8 mouse cellular contexts compared by ENCODE assay signal in genomic region chr2:104849991-104850359, GRCm38 (mm10). TPM values are rescaled to one million over a fixed set of nuclear protein-coding genes. Genes with fewer than 3 reads are reported as not detected.
DNase-seq lines count a peak whose midpoint lies in the region; ATAC-seq and TF ChIP-seq lines count a peak whose summit lies in the region.

No protein-coding gene starts in this region.

- intact Hi-C loops in gastrocnemius, adult 2 months (cut with DNase I): no loop called here

- H3K36me3 ChIP-seq in liver, embryonic 15.5 days (replicated peaks): no peaks in the 10 kb centered on the region

- no peak for DNase-seq in gastrocnemius, adult 2 months
- no peak for DNase-seq in gastrocnemius, postnatal 10 days
- DNase-seq in thymus, postnatal 0 days (ENCODE audit: low spot score): peak; percentile 4
- no peak for DNase-seq in thymus, postnatal 4 days
- DNase-seq in adrenal gland, adult 18-20 months (ENCODE audit: low spot score in 2 of 2): no peak
- no peak for DNase-seq in frontal cortex, postnatal 25 days (ENCODE audit: low spot score in 2 of 2)

- no peaks in the 10 kb centered on the region for H3K9me3 ChIP-seq in liver, embryonic 15.5 days (replicated peaks)

- TF ChIP-seq CTCF in gastrocnemius, adult 2 months (IDR thresholded peaks at IDR 0.05): no peak

- H3K4me2 ChIP-seq in liver, embryonic 15.5 days: peak overlapping the region; percentile 75

- WGBS in liver, embryonic 15.5 days (ENCODE audit: insufficient replicate concordance): 49% methylated on average over 3 of the region's 3 CpGs

- peaks cover 5% of the 10 kb centered on the region; the same call in 1 of the 2 replicates for H3K4me1 ChIP-seq in liver, embryonic 15.5 days (replicated peaks)

- H3K4me3 ChIP-seq in gastrocnemius, adult 2 months: peak overlapping the region; percentile 68
- H3K4me3 ChIP-seq in liver, embryonic 15.5 days (replicated peaks): peak overlapping the region; percentile 53

- peaks cover 40% of the 10 kb centered on the region for H3K27me3 ChIP-seq in liver, embryonic 15.5 days

- H3K9ac ChIP-seq in liver, embryonic 15.5 days: no peak overlapping the region

- ATAC-seq in liver, embryonic 15.5 days (ENCODE audit: insufficient read depth): no peak
- ATAC-seq in granulocyte monocyte progenitor cell, adult 5-6 weeks (replicated peaks; ENCODE audit: poor library complexity, severe bottlenecking): no peak

- H3K27ac ChIP-seq in gastrocnemius, adult 2 months: peak overlapping the region; percentile 35; the same call in 1 of the 2 replicates
- no peak overlapping the region for H3K27ac ChIP-seq in liver, embryonic 15.5 days (replicated peaks)

RNA-seq across cellular contexts. Expression of gene Prrg4, which starts 0.3 kb away (rescaled TPM):
- total RNA-seq in gastrocnemius, adult 2 months (2021): under 1 TPM; 0.20 to 0.23 TPM
- total RNA-seq in gastrocnemius, postnatal 10 days (2021): 1 to 10 TPM in 1 of 2 experiments, under 1 TPM in 1; 0.77 to 1.1 TPM
- 2.3 and 2.6 TPM in 2 replicates for polyA plus RNA-seq in thymus, postnatal 0 days (2015; fragmentation: Nextera tagmentation; extraction: Ambion mirVana)
- 0.36 and 0.38 TPM in 2 replicates for polyA plus RNA-seq in liver, embryonic 15.5 days (2015; fragmentation: Nextera tagmentation; extraction: Ambion mirVana)
- total RNA-seq in adrenal gland, adult 18-20 months (2021): 10 to 100 TPM in 1 of 2 experiments, 1 to 10 TPM in 1; 4.2 to 29.0 TPM
- total RNA-seq in granulocyte monocyte progenitor cell, adult 5-6 weeks (2014; fragmentation: Nextera tagmentation): 6.1 TPM in 1 of 2 replicates, not detected in the other
- 2.0 and 2.8 TPM in 2 replicates for total RNA-seq in granulocyte monocyte progenitor cell, adult 5-6 weeks (2017)

RNA-seq across cellular contexts. Expression of gene Ccdc73, which starts 17.6 kb away (rescaled TPM):
- 1 to 10 TPM; 3.5 to 3.7 TPM for total RNA-seq in gastrocnemius, adult 2 months (2021)
- 1 to 10 TPM; 3.0 to 4.1 TPM for total RNA-seq in gastrocnemius, postnatal 10 days (2021)
- polyA plus RNA-seq in thymus, postnatal 0 days (2015; fragmentation: Nextera tagmentation; extraction: Ambion mirVana): 7.5 and 7.6 TPM in 2 replicates
- 1.6 and 1.7 TPM in 2 replicates for polyA plus RNA-seq in liver, embryonic 15.5 days (2015; fragmentation: Nextera tagmentation; extraction: Ambion mirVana)
- total RNA-seq in adrenal gland, adult 18-20 months (2021): 1 to 10 TPM; 6.0 to 8.6 TPM
- 16.5 TPM in 1 of 2 replicates, not detected in the other for total RNA-seq in granulocyte monocyte progenitor cell, adult 5-6 weeks (2014; fragmentation: Nextera tagmentation)
- total RNA-seq in granulocyte monocyte progenitor cell, adult 5-6 weeks (2017): 12.8 and 18.1 TPM in 2 replicates

RNA-seq across cellular contexts. Expression of gene Qser1, which starts 33.4 kb away (rescaled TPM):
- 10 to 100 TPM; 53.4 to 64.6 TPM for total RNA-seq in gastrocnemius, adult 2 months (2021)
- 10 to 100 TPM; 27.6 to 29.3 TPM for total RNA-seq in gastrocnemius, postnatal 10 days (2021)
- polyA plus RNA-seq in thymus, postnatal 0 days (2015; fragmentation: Nextera tagmentation; extraction: Ambion mirVana): 3.9 and 4.6 TPM in 2 replicates
- polyA plus RNA-seq in liver, embryonic 15.5 days (2015; fragmentation: Nextera tagmentation; extraction: Ambion mirVana): 1.6 TPM in 2 replicates
- 10 to 100 TPM; 20.4 to 21.6 TPM for total RNA-seq in adrenal gland, adult 18-20 months (2021)
- total RNA-seq in granulocyte monocyte progenitor cell, adult 5-6 weeks (2014; fragmentation: Nextera tagmentation): 44.6 and 49.0 TPM in 2 replicates
- total RNA-seq in granulocyte monocyte progenitor cell, adult 5-6 weeks (2017): 14.3 and 15.9 TPM in 2 replicates
